Mouse (Mus musculus) frontal cortex, adult 2 months (tissue): ENCODE measurements around the gene Kif21a. TPM values are rescaled to one million over a fixed set of nuclear protein-coding genes. Genes with fewer than 3 reads are reported as not detected.

Experiments
- DNase-seq, 2 experiments: peaks; one replicate each; pipeline ENCODE4 v3.0.0; 2022; ENCODE audit warnings: low spot score in 1 of 2; ENCODE audit errors: extremely low spot score in 1 of 2
- polyA plus RNA-seq: library from polyadenylated mRNA; depleted of rRNA; stranded (reverse); fragments of >200 nt; gene quantifications from 2 replicates; pipeline ENCODE4 v1.2.3, GENCODE M21; 2012; rRNA removed

The Kif21a gene
- polyA plus RNA-seq, 1 experiment = 58.9 TPM

DNA sequence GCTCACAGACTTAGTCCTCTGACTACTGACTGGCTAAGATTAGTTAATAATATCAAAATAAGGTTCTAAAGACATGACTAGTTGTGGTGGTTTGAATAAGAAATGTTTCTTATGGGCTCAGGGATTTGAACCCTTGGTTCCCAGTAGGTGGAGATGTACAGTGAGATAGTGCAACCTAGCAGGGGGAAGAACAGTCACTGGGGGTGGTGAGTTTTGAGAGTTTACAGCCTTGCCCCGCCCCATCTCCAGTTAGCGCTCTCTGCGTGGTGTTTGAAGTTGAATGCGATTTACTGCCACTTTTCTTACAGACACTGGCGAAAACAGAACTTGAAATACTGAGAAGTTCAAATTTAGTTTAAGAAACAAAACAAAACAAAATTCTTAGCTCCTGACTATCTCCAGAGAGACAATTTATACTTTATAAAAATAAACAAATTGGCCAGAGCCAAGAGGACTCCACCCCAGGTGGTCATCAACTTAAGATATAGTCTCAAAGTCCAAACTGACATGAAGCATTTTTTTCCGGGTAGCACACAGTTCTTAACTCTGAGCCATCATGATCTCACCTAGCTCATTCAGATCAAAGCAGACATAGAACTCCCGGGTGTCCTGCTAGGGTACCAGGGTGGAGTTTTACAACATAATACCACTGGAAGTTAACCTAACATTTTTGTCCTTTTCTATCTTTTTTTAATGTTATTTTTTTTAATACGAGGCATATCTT lies 88.8 kb downstream of the Kif21a start:
- no peak for DNase-seq

DNA sequence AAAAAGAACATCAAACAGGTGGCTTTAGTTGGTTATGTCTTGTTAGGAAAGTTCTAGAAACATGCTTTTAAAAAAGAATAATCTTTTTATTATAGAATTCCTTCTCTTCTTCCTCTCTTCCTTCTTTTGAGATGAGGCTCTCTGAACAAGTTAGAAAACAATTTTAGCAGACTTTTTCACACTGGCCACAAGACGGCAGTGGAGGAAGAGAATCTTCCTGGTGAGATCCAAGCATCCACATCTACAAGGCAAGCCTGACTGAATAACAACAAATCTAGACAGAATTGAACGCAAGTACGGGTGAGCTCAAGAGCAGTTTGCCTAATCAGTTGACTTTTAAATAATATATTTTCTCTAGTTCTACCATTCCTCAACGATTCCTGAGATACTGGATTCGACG lies 98.4 kb downstream of the Kif21a start:
- DNase-seq = peak in 1 of 2 experiments; percentile 27

DNA sequence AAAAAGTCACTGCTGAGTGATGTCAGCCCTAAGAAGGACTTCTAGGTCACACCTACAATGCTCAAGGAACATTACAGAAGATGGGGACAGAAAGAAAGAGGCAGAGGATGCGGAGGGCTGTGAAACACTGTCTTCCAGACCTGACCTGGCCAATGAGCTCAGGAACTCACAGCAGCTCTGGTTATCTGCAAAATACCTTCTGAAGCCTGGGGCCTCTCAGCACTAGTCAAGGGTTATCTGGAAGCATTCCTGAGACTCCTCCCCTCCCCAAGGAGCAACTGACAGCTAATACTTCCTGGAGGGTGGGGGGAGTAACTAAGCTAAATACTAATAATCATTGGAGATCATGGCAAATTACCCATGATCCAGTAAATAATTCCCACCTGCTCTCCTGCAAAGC lies 111.3 kb downstream of the Kif21a start:
- no peak for DNase-seq

DNA sequence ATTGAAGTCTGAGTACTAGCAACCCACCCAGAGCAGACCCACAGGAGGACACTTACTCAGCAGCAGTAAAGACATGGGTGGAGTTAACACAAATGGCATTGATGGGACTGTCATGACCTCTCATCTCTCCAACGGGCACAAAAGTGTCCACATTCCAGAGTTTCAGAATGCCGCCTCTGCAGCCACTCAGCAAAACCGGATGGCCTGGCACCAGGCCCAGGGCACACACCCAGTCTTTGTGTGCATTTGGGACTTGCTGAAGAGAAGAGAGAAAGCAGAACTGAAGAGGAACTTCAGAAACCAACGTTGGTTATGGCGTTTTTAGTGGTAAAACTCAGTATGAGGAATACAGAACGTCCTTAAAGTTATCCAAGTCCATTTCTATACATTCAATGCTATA lies 114.2 kb downstream of the Kif21a start:
- no peak for DNase-seq

DNA sequence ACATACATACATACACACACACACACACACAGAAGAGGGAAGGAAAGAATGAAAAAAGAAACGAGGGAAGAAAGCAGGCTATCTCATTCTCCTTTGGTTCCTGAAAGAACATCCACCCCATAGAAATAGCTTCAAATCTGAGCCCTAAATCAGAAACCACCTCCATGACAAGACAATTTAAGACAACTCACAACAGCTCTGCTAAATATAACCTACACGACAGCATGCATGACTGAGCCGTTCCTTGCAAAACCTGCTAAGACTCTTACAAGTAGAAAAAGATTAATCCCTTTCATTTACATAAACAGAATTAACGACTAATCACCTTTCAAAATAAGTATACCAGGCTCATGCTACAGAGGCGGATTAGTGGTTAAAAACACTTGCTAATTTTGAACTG lies 118.3 kb downstream of the Kif21a start:
- DNase-seq = peak in 1 of 2 experiments; percentile 27

DNA sequence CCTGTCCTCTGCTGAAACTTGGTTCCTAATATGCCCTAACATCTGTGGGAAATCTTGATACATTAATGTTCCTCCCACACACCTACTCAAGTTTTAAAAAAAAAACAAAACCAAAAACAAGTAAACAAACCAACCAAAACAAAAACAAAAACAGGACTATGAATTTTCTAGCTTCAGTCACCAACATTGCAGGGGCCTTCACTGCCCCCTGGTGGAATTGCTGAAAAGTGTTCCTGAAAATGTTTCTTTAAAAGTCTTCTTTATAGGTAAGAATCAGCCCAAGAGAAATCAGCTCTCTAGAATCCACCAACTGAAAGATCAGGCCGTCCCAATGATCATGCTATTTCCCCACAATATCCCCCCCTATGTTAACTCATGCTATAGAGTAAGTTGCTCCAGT lies 120.7 kb downstream of the Kif21a start:
- peak in 1 of 2 experiments; percentile 49 for DNase-seq

DNA sequence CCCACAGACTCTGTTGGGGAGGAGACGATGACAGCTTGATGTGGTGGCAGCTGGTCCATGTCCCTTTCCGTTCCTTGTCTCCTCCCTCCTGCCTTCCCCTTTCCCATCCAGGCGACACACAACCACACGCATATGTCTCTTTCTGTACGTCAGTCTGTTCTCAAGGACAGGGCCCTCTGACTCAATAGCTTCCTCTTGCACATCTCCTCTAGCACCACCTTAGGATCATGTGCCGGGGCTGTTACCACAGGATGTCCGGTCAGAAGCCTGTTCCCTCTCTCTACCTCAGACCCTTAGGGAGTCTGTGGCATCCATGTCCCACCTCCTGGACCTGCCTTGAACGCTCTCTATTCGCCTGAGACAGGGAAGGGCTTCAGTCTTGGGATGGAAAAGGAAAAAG lies 153.3 kb downstream of the Kif21a start:
- no peak for DNase-seq

DNA sequence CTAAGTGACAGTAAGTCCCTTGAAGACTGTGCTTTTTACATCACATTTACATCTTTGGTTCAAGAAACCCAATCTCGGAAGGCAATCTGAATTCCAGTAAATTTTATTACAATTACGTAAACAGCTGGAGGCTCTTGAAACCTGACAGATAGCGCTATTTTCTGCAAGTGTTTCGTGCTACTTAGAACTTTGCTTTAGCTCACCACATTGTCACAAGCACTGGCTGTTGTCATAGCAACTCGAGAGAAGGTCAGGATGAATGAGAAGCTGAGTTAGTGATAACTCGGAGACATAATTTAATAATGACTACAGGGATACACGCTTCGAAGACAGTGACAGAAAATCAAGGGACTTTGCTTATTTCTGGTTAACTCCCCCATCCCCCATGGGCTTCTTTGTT lies 162.3 kb downstream of the Kif21a start:
- DNase-seq = peak; percentile 23 to 42

Other genes with a start within 250 kb of the Kif21a start
- gene Abcd2, start 141.9 kb upstream of the Kif21a start, polyA plus RNA-seq = 12.7 and 14.2 TPM in 2 replicates
- 0.04 and 0.14 TPM in 2 replicates for gene CN725425, start 149.5 kb upstream of the Kif21a start, polyA plus RNA-seq